Mouse (Mus musculus) embryo, embryonic 11.5 days (tissue): ENCODE results near the gene Btbd16.

ENCODE experiments used
- DNase-seq: peaks from one replicate; pipeline ENCODE4 v3.0.0-alpha.2; 2012; ENCODE audit warnings: low read depth, low spot score

Gene Btbd16

GRCm38 (mm10) chr7:130818813-130819212 lies 44.9 kb downstream of the Btbd16 start:
- DNase-seq = no peak

GRCm38 (mm10) chr7:130819624-130820023 lies 45.8 kb downstream of the Btbd16 start:
- no peak for DNase-seq

GRCm38 (mm10) chr7:130823992-130824391 lies 50.1 kb downstream of the Btbd16 start:
- no peak for DNase-seq

GRCm38 (mm10) chr7:130826343-130826742 lies 52.5 kb downstream of the Btbd16 start:
- no peak for DNase-seq

GRCm38 (mm10) chr7:130827431-130827830 lies 53.6 kb downstream of the Btbd16 start:
- peak; percentile 47 for DNase-seq

GRCm38 (mm10) chr7:130827844-130828403 lies 54.1 kb downstream of the Btbd16 start:
- no peak for DNase-seq

- DNase-seq = no peak
Observed at GRCm38 (mm10) chr7:130828475-130828874, 54.6 kb downstream of the Btbd16 start.

GRCm38 (mm10) chr7:130831586-130831985 lies 57.7 kb downstream of the Btbd16 start:
- DNase-seq = no peak

- DNase-seq = peak; percentile 94
Observed at GRCm38 (mm10) chr7:130834299-130834698, 60.4 kb downstream of the Btbd16 start.

- DNase-seq = peak; percentile 32
Observed at GRCm38 (mm10) chr7:130834958-130835861, 61.3 kb downstream of the Btbd16 start.

GRCm38 (mm10) chr7:130836066-130836465 lies 62.2 kb downstream of the Btbd16 start:
- DNase-seq = no peak

GRCm38 (mm10) chr7:130837941-130838657 lies 64.2 kb downstream of the Btbd16 start:
- peak; percentile 19 for DNase-seq

GRCm38 (mm10) chr7:130838658-130839025 lies 64.8 kb downstream of the Btbd16 start:
- no peak for DNase-seq

- no peak for DNase-seq
Observed at GRCm38 (mm10) chr7:130839380-130840100, 65.7 kb downstream of the Btbd16 start.

GRCm38 (mm10) chr7:130847164-130847718 lies 73.4 kb downstream of the Btbd16 start:
- no peak for DNase-seq

GRCm38 (mm10) chr7:130854684-130855292 lies 80.9 kb downstream of the Btbd16 start:
- DNase-seq = no peak

- DNase-seq = no peak
Observed at GRCm38 (mm10) chr7:130855681-130856080, 81.8 kb downstream of the Btbd16 start.

GRCm38 (mm10) chr7:130857973-130858372 lies 84.1 kb downstream of the Btbd16 start:
- no peak for DNase-seq

- no peak for DNase-seq
Observed at GRCm38 (mm10) chr7:130859926-130860325, 86.1 kb downstream of the Btbd16 start.

GRCm38 (mm10) chr7:130860721-130861142 lies 86.9 kb downstream of the Btbd16 start:
- no peak for DNase-seq

- DNase-seq = no peak
Observed at GRCm38 (mm10) chr7:130862501-130862900, 88.6 kb downstream of the Btbd16 start.
